Mouse (Mus musculus) megakaryocyte, embryonic 14.5 days (primary cell): Measurements from ENCODE around the gene D2hgdh.

ENCODE experiments used
- FLI1 ChIP-seq: IDR thresholded peaks from 2 replicates; pipeline ENCODE4 v1.6.1; 2012; ENCODE audit warnings: low read length, inconsistent platforms, mixed read lengths
- GATA1 ChIP-seq: IDR thresholded peaks from 3 replicates; pipeline ENCODE4 v1.6.1; 2012; ENCODE audit warnings: mixed read lengths, low read length, inconsistent platforms, borderline replicate concordance

DNA sequence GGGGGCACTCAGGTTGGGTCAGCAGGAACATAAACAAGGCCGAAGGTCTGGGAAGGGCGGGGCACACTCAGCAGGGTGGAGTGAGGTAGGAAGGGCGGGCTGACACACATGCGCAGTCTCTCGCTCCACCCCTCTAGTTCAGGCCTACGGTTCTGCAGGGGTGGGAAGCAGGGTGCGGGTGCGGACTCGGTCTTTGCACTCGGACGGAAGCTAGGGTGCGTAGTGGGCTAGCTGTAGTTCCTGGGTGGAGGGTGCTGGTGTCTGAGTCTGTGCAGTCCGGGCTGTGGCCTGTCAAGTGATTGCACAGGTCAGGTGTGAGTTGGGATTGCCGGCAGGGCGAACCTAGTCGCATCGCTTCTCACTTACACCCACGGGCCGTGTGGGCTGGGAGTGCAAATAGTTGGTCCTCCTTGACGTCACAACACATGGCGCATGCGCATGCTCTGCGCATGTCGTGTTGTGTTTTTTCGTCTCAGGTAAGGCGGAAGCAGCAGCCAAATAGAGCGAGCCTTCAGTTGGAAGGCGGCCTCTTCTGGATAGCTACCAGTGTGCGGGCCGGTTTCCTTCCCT, 481 bp downstream of the D2hgdh start:
- TF ChIP-seq GATA1 (no peak), FLI1 (no peak)
